ENCODE assay signal across 27 mouse cellular contexts in genomic region chr4:65920294-65920693, GRCm38 (mm10).
A peak's percentile ranks its signal among the peaks of the same experiment; 100 is the strongest.
DNase-seq lines count a peak whose midpoint lies in the region; ATAC-seq and TF ChIP-seq lines count a peak whose summit lies in the region.
"Had no signal": no experiment of that assay in that cellular context is flagged by ENCODE, and none has a peak within 500 bp of the region (broad histone marks: within the 10 kb centered on the region; RNA-seq: fewer than 3 reads in every experiment).

No protein-coding gene starts in this region.

- no peak for DNase-seq in frontal cortex, postnatal 10 days (ENCODE audit: low spot score in 2 of 2)
- DNase-seq in lung, embryonic 14.5 days = peak; percentile 38
- DNase-seq in lung, postnatal 4 days = no peak
- DNase-seq in right cerebral cortex, adult 18-20 months = peak; percentile 9
- DNase-seq in right cerebral cortex, postnatal 10 days (ENCODE audit: low spot score in 2 of 2) = no peak
- DNase-seq in midbrain, embryonic 10.5 days (ENCODE audit: low spot score) = no peak
- DNase-seq: adrenal gland, postnatal 10 days; cerebellum, adult 11 months; cerebellum, adult 9-10 months; cerebellum, postnatal 36 days; gastrocnemius, postnatal 10 days; kidney, postnatal 25 days; right cerebral cortex, postnatal 25 days; thymus, postnatal 14 days had no signal

- no peaks in the 10 kb centered on the region for H3K4me1 ChIP-seq in lung, embryonic 14.5 days (ENCODE audit: insufficient read depth)
- H3K4me1 ChIP-seq in midbrain, embryonic 10.5 days = peaks cover 2% of the 10 kb centered on the region; the same call in 1 of the 2 replicates
- H3K4me1 ChIP-seq: embryonic facial prominence, embryonic 12.5 days; stomach, embryonic 15.5 days had no signal

- TF ChIP-seq CTCF in lung, embryonic 14.5 days (IDR thresholded peaks at IDR 0.05; ENCODE audit: low read depth) = no peak

- H3K27ac ChIP-seq in lung, embryonic 14.5 days (ENCODE audit: low read depth) = no peak overlapping the region
- H3K27ac ChIP-seq in midbrain, embryonic 10.5 days (replicated peaks) = no peak overlapping the region
- H3K27ac ChIP-seq: embryonic facial prominence, embryonic 12.5 days; forebrain, embryonic 10.5 days; hindbrain, embryonic 14.5 days; limb, embryonic 13.5 days; midbrain, embryonic 12.5 days; stomach, embryonic 15.5 days had no signal

- H3K9me3 ChIP-seq in lung, embryonic 14.5 days (ENCODE audit: low read depth, low read length) = no peaks in the 10 kb centered on the region
- no peaks in the 10 kb centered on the region for H3K9me3 ChIP-seq in midbrain, embryonic 10.5 days (replicated peaks)
- H3K9me3 ChIP-seq: embryonic facial prominence, embryonic 12.5 days; forebrain, embryonic 10.5 days; limb, embryonic 13.5 days; midbrain, embryonic 12.5 days; stomach, embryonic 15.5 days had no signal

- no peak overlapping the region for H3K4me3 ChIP-seq in lung, embryonic 14.5 days (ENCODE audit: low read depth, low read length)
- H3K4me3 ChIP-seq in midbrain, embryonic 10.5 days = no peak overlapping the region
- H3K4me3 ChIP-seq: embryonic facial prominence, embryonic 12.5 days; forebrain, embryonic 10.5 days; limb, embryonic 13.5 days; midbrain, embryonic 12.5 days; stomach, embryonic 15.5 days had no signal

- ATAC-seq in frontal cortex, adult (ENCODE audit: low TSS enrichment) = peak; percentile 78
- ATAC-seq in lung, embryonic 14.5 days (ENCODE audit: insufficient read depth) = no peak
- ATAC-seq: forebrain, embryonic 16.5 days; intestine, postnatal 0 days; Patski had no signal

- 32% methylated on average over 1 of the region's 1 CpGs for WGBS in lung, embryonic 14.5 days
- WGBS in midbrain, embryonic 10.5 days = 56% methylated on average over 1 of the region's 1 CpGs

- H3K27me3 ChIP-seq in lung, embryonic 14.5 days (ENCODE audit: insufficient read depth, low read length) = no peaks in the 10 kb centered on the region
- no peaks in the 10 kb centered on the region for H3K27me3 ChIP-seq in midbrain, embryonic 10.5 days (ENCODE audit: low read depth, poor library complexity, severe bottlenecking)
- H3K27me3 ChIP-seq: embryonic facial prominence, embryonic 12.5 days; limb, embryonic 13.5 days; midbrain, embryonic 12.5 days; stomach, embryonic 15.5 days had no signal

- no peak overlapping the region for H3K4me2 ChIP-seq in lung, embryonic 14.5 days
- H3K4me2 ChIP-seq: embryonic facial prominence, embryonic 12.5 days; heart, embryonic 11.5 days; hindbrain, embryonic 14.5 days; limb, embryonic 13.5 days; liver, embryonic 11.5 days; midbrain, embryonic 12.5 days; stomach, embryonic 15.5 days had no signal

- no peaks in the 10 kb centered on the region for H3K36me3 ChIP-seq in lung, embryonic 14.5 days (ENCODE audit: insufficient read depth)
- no peaks in the 10 kb centered on the region for H3K36me3 ChIP-seq in midbrain, embryonic 10.5 days
- H3K36me3 ChIP-seq: embryonic facial prominence, embryonic 12.5 days; forebrain, embryonic 10.5 days; G1E; limb, embryonic 13.5 days; midbrain, embryonic 12.5 days; stomach, embryonic 15.5 days had no signal

- H3K9ac ChIP-seq in lung, embryonic 14.5 days = no peak overlapping the region
- H3K9ac ChIP-seq: embryonic facial prominence, embryonic 12.5 days; hindbrain, embryonic 14.5 days; limb, embryonic 13.5 days; midbrain, embryonic 12.5 days; stomach, embryonic 15.5 days had no signal

Comparison
In these comparisons a context has a peak if more than half of its experiments do, and no peak if none do; other contexts are left out.
1. DNase-seq: peak in lung, embryonic 14.5 days (single experiment) and right cerebral cortex, adult 18-20 months (single experiment); none in frontal cortex, postnatal 10 days (0 of 2), lung, postnatal 4 days (0 of 2), right cerebral cortex, postnatal 10 days (0 of 2) and midbrain, embryonic 10.5 days (single experiment).